1 mouse cellular context compared by ENCODE assay signal in genomic region chr3:136993473-136993872, GRCm38 (mm10).
TF ChIP-seq lines count a peak whose summit lies in the region.

No protein-coding gene starts in this region.

TF ChIP-seq in CH12.LX, 34 proteins besides CTCF, POLR2A, EP300 and RAD21 (continued from another document):
- TF ChIP-seq USF2 (conservative IDR thresholded peaks at IDR 0.05; ENCODE audit: low read depth, low read length) (no peak), MYC (IDR thresholded peaks at IDR 0.05; ENCODE audit: low read depth, low read length) (peak; percentile 21; the same call in 1 of the 2 replicates), USF1 (IDR thresholded peaks at IDR 0.05; ENCODE audit: low read depth, low read length) (no peak), MAZ (IDR thresholded peaks at IDR 0.05; ENCODE audit: low read depth, low read length) (no peak), CHD1 (IDR thresholded peaks at IDR 0.05; ENCODE audit: low read depth, low read length) (no peak), JUN (IDR thresholded peaks at IDR 0.05; ENCODE audit: insufficient read depth, low read depth, low read length) (no peak), SIN3A (IDR thresholded peaks at IDR 0.05; ENCODE audit: low read length) (no peak), PAX5 (IDR thresholded peaks at IDR 0.05; ENCODE audit: low read length) (no peak)
